Mouse (Mus musculus): Measurements from ENCODE around the gene Tmem268. TPM values are rescaled to one million over a fixed set of nuclear protein-coding genes. Genes with fewer than 3 reads are reported as not detected.

Tmem268 gene
- polyA plus RNA-seq, 1 experiment from 2014 or later = 6.6 TPM

GRCm38 (mm10) chr4:63608391-63608790 lies 49.8 kb downstream of the Tmem268 start:
- Histone ChIP-seq H3K27ac (no peak overlapping the region), H3K4me1 (no peaks in the 10 kb centered on the region), H3K9me3 (no peaks in the 10 kb centered on the region), H3K36me3 (replicated peaks) (no peaks in the 10 kb centered on the region), H3K4me2 (no peak overlapping the region), H3K4me3 (replicated peaks) (no peak overlapping the region), H3K27me3 (no peaks in the 10 kb centered on the region), H3K9ac (no peak overlapping the region)
- ATAC-seq (ENCODE audit: low FRiP score) = no peak
- 83% methylated on average over 7 of the region's 7 CpGs for WGBS

- no peak overlapping the region for H3K4me3 ChIP-seq (replicated peaks)
- no peak overlapping the region for H3K27ac ChIP-seq
- no peak overlapping the region for H3K4me2 ChIP-seq
- H3K9me3 ChIP-seq = no peaks in the 10 kb centered on the region
- no peaks in the 10 kb centered on the region for H3K36me3 ChIP-seq (replicated peaks)
- no peak overlapping the region for H3K9ac ChIP-seq
- H3K4me1 ChIP-seq = no peaks in the 10 kb centered on the region
- no peak for ATAC-seq (ENCODE audit: low FRiP score)
- WGBS = 88% methylated on average over 2 of the region's 2 CpGs
- no peaks in the 10 kb centered on the region for H3K27me3 ChIP-seq
These were observed 63.3 kb downstream of the Tmem268 start for GRCm38 (mm10) chr4:63621861-63622260.

GRCm38 (mm10) chr4:63622378-63622835 lies 63.8 kb downstream of the Tmem268 start, which contains the start of gene Tex48:
Tex48 (minus strand) TSS chr4:63622428.
- ATAC-seq (ENCODE audit: low FRiP score) = no peak
- H3K27me3 ChIP-seq = no peaks in the 10 kb centered on the region
- WGBS = 60% methylated on average over 5 of the region's 5 CpGs

GRCm38 (mm10) chr4:63625563-63626080 lies 67.0 kb downstream of the Tmem268 start:
- Histone ChIP-seq H3K4me1 (no peaks in the 10 kb centered on the region), H3K36me3 (replicated peaks) (no peaks in the 10 kb centered on the region), H3K4me2 (no peak overlapping the region), H3K9me3 (no peaks in the 10 kb centered on the region), H3K4me3 (replicated peaks) (no peak overlapping the region), H3K9ac (no peak overlapping the region), H3K27ac (no peak overlapping the region), H3K27me3 (no peaks in the 10 kb centered on the region)
- WGBS = 86% methylated on average over 3 of the region's 3 CpGs
- ATAC-seq (ENCODE audit: low FRiP score) = no peak

More at GRCm38 (mm10) chr4:63622378-63622835, 63.8 kb downstream of the Tmem268 start, which contains the start of gene Tex48:
- Histone ChIP-seq H3K9me3 (no peaks in the 10 kb centered on the region), H3K4me1 (no peaks in the 10 kb centered on the region), H3K27ac (no peak within 1 kb of the TSS), H3K4me3 (replicated peaks) (no peak within 1 kb of the TSS), H3K9ac (no peak within 1 kb of the TSS), H3K4me2 (no peak within 1 kb of the TSS), H3K36me3 (replicated peaks) (no peaks in the 10 kb centered on the region)

GRCm38 (mm10) chr4:63627111-63627510 lies 68.5 kb downstream of the Tmem268 start:
- Histone ChIP-seq H3K9ac (no peak overlapping the region), H3K27me3 (no peaks in the 10 kb centered on the region), H3K36me3 (replicated peaks) (no peaks in the 10 kb centered on the region), H3K9me3 (no peaks in the 10 kb centered on the region), H3K4me2 (no peak overlapping the region), H3K4me1 (no peaks in the 10 kb centered on the region), H3K4me3 (replicated peaks) (no peak overlapping the region), H3K27ac (no peak overlapping the region)
- ATAC-seq (ENCODE audit: low FRiP score) = no peak
- 89% methylated on average over 8 of the region's 8 CpGs for WGBS

- Histone ChIP-seq H3K4me3 (replicated peaks) (no peak overlapping the region), H3K36me3 (replicated peaks) (no peaks in the 10 kb centered on the region), H3K4me2 (no peak overlapping the region), H3K9ac (no peak overlapping the region), H3K9me3 (no peaks in the 10 kb centered on the region), H3K4me1 (no peaks in the 10 kb centered on the region), H3K27me3 (no peaks in the 10 kb centered on the region), H3K27ac (no peak overlapping the region)
- 83% methylated on average over 2 of the region's 2 CpGs for WGBS
- ATAC-seq (ENCODE audit: low FRiP score) = no peak
These were observed 74.6 kb downstream of the Tmem268 start for GRCm38 (mm10) chr4:63633181-63633580.

Other genes with a start within 250 kb of the Tmem268 start
- not detected in 2 replicates for gene Orm1, start 214.2 kb upstream of the Tmem268 start, polyA plus RNA-seq (2016; fragmentation: Nextera tagmentation; extraction: Ambion mirVana)
- not detected in 2 replicates for gene Orm3, start 202.6 kb upstream of the Tmem268 start, polyA plus RNA-seq (2016; fragmentation: Nextera tagmentation; extraction: Ambion mirVana)
- gene Orm2, start 196.3 kb upstream of the Tmem268 start, polyA plus RNA-seq (2016; fragmentation: Nextera tagmentation; extraction: Ambion mirVana) = not detected in 2 replicates
- 24.6 and 29.3 TPM in 2 replicates for gene Akna, start 155.4 kb upstream of the Tmem268 start, polyA plus RNA-seq (2016; fragmentation: Nextera tagmentation; extraction: Ambion mirVana)
- gene Whrn, start 62.8 kb upstream of the Tmem268 start, polyA plus RNA-seq (2016; fragmentation: Nextera tagmentation; extraction: Ambion mirVana) = 9.4 and 10.5 TPM in 2 replicates
- gene Atp6v1g1, start 14.0 kb upstream of the Tmem268 start, polyA plus RNA-seq (2016; fragmentation: Nextera tagmentation; extraction: Ambion mirVana) = 341 and 346 TPM in 2 replicates
- gene Gm11213, start 46.5 kb downstream of the Tmem268 start, polyA plus RNA-seq (2016; fragmentation: Nextera tagmentation; extraction: Ambion mirVana) = not detected in 2 replicates
- not detected in 2 replicates for gene Tex48, start 63.6 kb downstream of the Tmem268 start, polyA plus RNA-seq (2016; fragmentation: Nextera tagmentation; extraction: Ambion mirVana)
- gene Gm11214, start 104.6 kb downstream of the Tmem268 start, polyA plus RNA-seq (2016; fragmentation: Nextera tagmentation; extraction: Ambion mirVana) = not detected in 2 replicates
- not detected in 2 replicates for gene Tnfsf15, start 186.3 kb downstream of the Tmem268 start, polyA plus RNA-seq (2016; fragmentation: Nextera tagmentation; extraction: Ambion mirVana)

Data from forebrain, embryonic 12.5 days (tissue).